Mouse (Mus musculus) heart, embryonic 15.5 days (tissue): ENCODE results near the gene Cdc42ep2. TPM values are rescaled to one million over a fixed set of nuclear protein-coding genes. Genes with fewer than 3 reads are reported as not detected.
A peak's percentile ranks its signal among the peaks of the same experiment; 100 is the strongest.

ENCODE experiments used
- ATAC-seq: fragments of 200-750 bp; cut with Nextera tagmentation; replicated peaks from 2 replicates; pipeline ENCODE4 v1.8.0; 2017; ENCODE audit warnings: low read depth, moderate TSS enrichment; ENCODE audit not compliant: insufficient number of reproducible peaks, insufficient read depth, low FRiP score
- H3K27ac ChIP-seq: fragments of 300-500 bp; sonication (generic); 2 replicates; pipeline ENCODE4 v1.5.1; 2015; ENCODE audit warnings: mild to moderate bottlenecking, inconsistent platforms
- H3K27me3 ChIP-seq: fragments of 300-500 bp; sonication (generic); 2 replicates; pipeline ENCODE4 v1.6.1; 2015; ENCODE audit warnings: inconsistent platforms
- H3K36me3 ChIP-seq: fragments of 300-500 bp; sonication (generic); 2 replicates; pipeline ENCODE4 v1.6.1; 2015; ENCODE audit warnings: mild to moderate bottlenecking, inconsistent platforms
- H3K4me1 ChIP-seq: fragments of 300-500 bp; sonication (generic); replicated peaks from 2 replicates; pipeline ENCODE4 v1.6.1; 2015; ENCODE audit warnings: inconsistent platforms
- H3K4me2 ChIP-seq: fragments of 300-500 bp; sonication (generic); 2 replicates; pipeline ENCODE4 v1.6.1; 2015; ENCODE audit warnings: inconsistent platforms, mild to moderate bottlenecking, moderate library complexity
- H3K4me3 ChIP-seq: fragments of 300-500 bp; sonication (generic); 2 replicates; pipeline ENCODE4 v1.5.1; 2015; ENCODE audit warnings: mild to moderate bottlenecking, inconsistent platforms
- H3K9ac ChIP-seq: fragments of 300-500 bp; sonication (generic); 2 replicates; pipeline ENCODE4 v1.6.1; 2015; ENCODE audit warnings: mild to moderate bottlenecking, inconsistent platforms
- H3K9me3 ChIP-seq: fragments of 300-500 bp; sonication (generic); replicated peaks from 2 replicates; pipeline ENCODE4 v1.6.1; 2016; ENCODE audit warnings: inconsistent platforms
- WGBS: fragments of 180-500 bp; shearing (Covaris S2); methylation state at CpG from one replicate; pipeline ENCODE4 v1.1.7; 2015; ENCODE audit warnings: mixed read lengths; 5-methylcytosine and 5-hydroxymethylcytosine counted together
- polyA plus RNA-seq: library from polyadenylated mRNA; unstranded; fragments of >200 nt; fragmentation: Nextera tagmentation; extraction: Ambion mirVana; gene quantifications from 2 replicates; pipeline ENCODE4 v1.2.1, GENCODE M21; 2015

The Cdc42ep2 gene
- polyA plus RNA-seq = 10.4 and 13.0 TPM in 2 replicates

DNA sequence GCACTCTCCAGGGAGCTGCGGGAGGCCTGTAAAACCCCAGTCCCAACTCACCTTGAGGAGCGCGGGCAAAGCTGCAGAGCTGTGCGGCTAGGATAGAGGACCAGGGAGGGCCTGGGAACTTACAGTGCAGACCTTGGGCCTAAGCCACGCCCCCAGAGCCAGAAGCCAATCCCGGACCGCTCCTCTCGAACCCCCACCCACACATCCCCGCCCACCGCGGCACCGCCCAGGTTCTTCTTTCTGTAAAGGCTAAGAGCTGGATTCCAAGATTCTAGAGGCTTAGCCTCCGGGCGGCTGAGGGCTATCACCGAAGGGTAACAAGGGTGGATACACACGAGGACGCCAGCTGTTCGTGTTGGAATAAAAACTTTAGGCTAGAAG lies at the start of gene Cdc42ep2:
Cdc42ep2 (minus strand) TSS at position 104 of the 381 bp plus-strand sequence.
- Histone ChIP-seq H3K4me3 (peak within 1 kb of the TSS; percentile 65), H3K9me3 (no peaks in the 10 kb centered on the region), H3K4me2 (peak within 1 kb of the TSS; percentile 84), H3K27ac (peak within 1 kb of the TSS; percentile 85), H3K27me3 (no peaks in the 10 kb centered on the region), H3K36me3 (no peaks in the 10 kb centered on the region), H3K9ac (peak within 1 kb of the TSS; percentile 67), H3K4me1 (peaks cover 49% of the 10 kb centered on the region)
- WGBS = under 1% methylated on average over 18 of the region's 18 CpGs
- peak; percentile 92 for ATAC-seq

DNA sequence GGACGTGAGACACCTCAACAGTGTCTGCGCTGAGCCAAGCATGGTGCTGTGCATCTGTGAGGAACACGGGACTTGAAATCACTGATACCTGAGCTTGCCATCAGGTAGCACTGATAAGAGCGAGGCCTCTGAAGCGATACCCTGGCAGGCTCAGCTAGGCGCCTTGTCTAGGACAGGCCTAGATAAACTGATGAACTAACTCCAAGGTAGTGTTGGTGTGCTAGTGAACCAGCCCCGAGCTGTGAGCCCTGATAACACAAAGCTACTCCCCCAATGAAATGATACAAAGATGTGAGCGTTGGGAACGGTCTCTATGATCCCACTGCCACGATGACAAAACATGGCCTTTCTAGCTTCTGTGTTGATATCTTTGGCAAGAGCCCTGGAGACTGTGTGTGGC lies 43.0 kb upstream of the Cdc42ep2 start:
- no peaks in the 10 kb centered on the region for H3K9me3 ChIP-seq
- WGBS = 78% methylated on average over 10 of the region's 10 CpGs

DNA sequence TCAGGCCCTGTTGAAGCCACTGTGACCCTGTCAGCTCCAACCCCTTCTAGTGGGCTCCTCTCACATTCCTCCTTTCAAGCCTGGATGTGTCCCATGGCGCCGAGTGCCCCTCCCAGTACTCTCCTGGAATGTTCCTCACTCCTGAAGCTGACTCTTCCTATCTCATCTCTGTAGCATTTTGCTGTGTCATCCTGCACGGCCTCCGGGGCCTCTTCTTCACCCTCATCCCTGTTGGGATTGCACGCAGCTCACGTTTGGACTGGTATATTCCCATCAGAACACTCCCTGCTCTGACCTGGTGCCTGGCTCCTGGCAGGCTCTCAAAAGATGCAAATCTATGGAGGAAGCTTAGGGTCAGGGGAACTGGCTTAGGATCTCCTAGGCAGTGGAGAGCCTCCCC lies 42.2 kb upstream of the Cdc42ep2 start:
- Histone ChIP-seq H3K9ac (0 out of 2 replicates have a peak overlapping the region, but pooled peaks have one; percentile 11), H3K4me1 (peaks cover 24% of the 10 kb centered on the region), H3K27ac (no peak overlapping the region), H3K4me2 (no peak overlapping the region), H3K9me3 (no peaks in the 10 kb centered on the region), H3K36me3 (no peaks in the 10 kb centered on the region), H3K4me3 (no peak overlapping the region), H3K27me3 (no peaks in the 10 kb centered on the region)
- ATAC-seq = no peak
- WGBS = 31% methylated on average over 6 of the region's 6 CpGs

More for the DNA sequence above, 43.0 kb upstream of the Cdc42ep2 start:
- H3K9ac ChIP-seq = no peak overlapping the region
- H3K36me3 ChIP-seq = no peaks in the 10 kb centered on the region
- H3K4me1 ChIP-seq = peaks cover 18% of the 10 kb centered on the region
- H3K4me2 ChIP-seq = no peak overlapping the region
- no peaks in the 10 kb centered on the region for H3K27me3 ChIP-seq
- H3K4me3 ChIP-seq = no peak overlapping the region
- ATAC-seq = no peak
- H3K27ac ChIP-seq = no peak overlapping the region

DNA sequence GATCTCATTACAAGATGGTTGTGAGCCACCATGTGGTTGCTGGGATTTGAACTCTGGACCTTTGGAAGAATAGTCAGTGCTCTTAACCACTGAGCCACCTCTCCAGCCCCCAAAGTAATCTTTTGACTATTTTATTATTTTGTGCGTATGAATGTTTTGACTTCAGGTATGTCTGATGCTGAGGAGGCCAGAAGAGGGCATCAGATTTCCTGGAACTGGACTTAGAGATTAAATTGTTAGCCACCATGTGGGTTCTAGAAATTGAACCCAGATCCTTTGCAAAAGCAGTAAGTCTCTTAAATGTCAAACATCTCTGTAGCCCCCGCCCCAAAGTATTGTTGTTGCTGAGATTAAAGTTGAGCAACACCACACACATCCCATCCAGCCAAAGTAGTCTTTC lies 41.3 kb upstream of the Cdc42ep2 start:
- H3K9me3 ChIP-seq = no peaks in the 10 kb centered on the region
- H3K27me3 ChIP-seq = no peaks in the 10 kb centered on the region
- H3K9ac ChIP-seq = no peak overlapping the region
- ATAC-seq = no peak
- no peak overlapping the region for H3K4me2 ChIP-seq
- H3K4me1 ChIP-seq = peaks cover 28% of the 10 kb centered on the region
- H3K27ac ChIP-seq = no peak overlapping the region
- no peak overlapping the region for H3K4me3 ChIP-seq
- peaks cover 3% of the 10 kb centered on the region; the same call in 1 of the 2 replicates for H3K36me3 ChIP-seq
- WGBS = 85% methylated on average over 2 of the region's 2 CpGs

DNA sequence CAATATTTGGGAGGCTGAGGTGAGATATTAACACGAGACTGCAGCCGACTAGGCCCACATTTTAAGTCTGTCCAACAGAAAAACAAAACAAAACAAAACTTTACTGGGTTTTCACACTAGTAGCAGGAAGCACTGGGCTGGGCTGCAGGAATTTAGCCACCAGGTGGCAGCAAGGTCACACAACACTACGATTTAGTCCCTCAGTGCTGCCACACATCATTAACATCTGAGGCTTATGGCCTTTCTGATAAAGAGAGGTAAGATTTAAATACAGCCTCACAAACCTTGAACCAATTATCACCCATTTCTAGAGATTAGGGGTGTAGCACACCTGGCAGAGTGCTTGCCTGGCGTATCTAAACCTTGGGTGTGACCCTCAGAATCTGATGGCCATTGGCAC lies 40.7 kb upstream of the Cdc42ep2 start:
- WGBS = 9% methylated on average over 4 of the region's 4 CpGs
- H3K9ac ChIP-seq = no peak overlapping the region
- peaks cover 28% of the 10 kb centered on the region for H3K4me1 ChIP-seq
- no peak overlapping the region for H3K4me3 ChIP-seq
- 0 out of 2 replicates have a peak overlapping the region, but pooled peaks have one; percentile 4 for H3K27ac ChIP-seq
- H3K9me3 ChIP-seq = no peaks in the 10 kb centered on the region
- no peak for ATAC-seq
- no peaks in the 10 kb centered on the region for H3K27me3 ChIP-seq
- H3K36me3 ChIP-seq = peaks cover 3% of the 10 kb centered on the region; the same call in 1 of the 2 replicates
- no peak overlapping the region for H3K4me2 ChIP-seq

DNA sequence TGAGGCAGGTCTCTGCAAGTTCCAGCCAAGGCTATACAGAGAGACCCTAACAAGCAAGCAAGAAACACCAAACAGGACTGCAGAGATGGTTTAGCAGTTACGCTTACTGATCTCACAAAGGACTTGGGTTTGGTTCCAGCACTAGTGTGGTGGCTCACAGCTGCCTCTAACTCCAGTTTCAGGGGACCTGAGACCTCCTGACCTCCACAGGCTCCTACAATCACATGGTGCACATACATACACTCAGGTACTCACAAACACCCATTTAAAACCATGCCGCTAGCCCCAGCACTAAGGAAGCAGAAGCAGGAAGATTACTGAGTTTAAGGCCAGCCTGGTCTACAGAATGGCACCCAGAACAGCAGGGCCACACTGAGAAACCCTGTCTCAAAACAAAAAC lies 40.2 kb upstream of the Cdc42ep2 start:
- Histone ChIP-seq H3K27ac (peak overlapping the region; percentile 4; the same call in 1 of the 2 replicates), H3K4me2 (peak overlapping the region; percentile 91), H3K27me3 (no peaks in the 10 kb centered on the region), H3K36me3 (peaks cover 3% of the 10 kb centered on the region; the same call in 1 of the 2 replicates), H3K4me1 (peaks cover 28% of the 10 kb centered on the region), H3K9ac (peak overlapping the region; percentile 84), H3K9me3 (no peaks in the 10 kb centered on the region), H3K4me3 (peak overlapping the region; percentile 79)
- no peak for ATAC-seq
- WGBS = 86% methylated on average over 2 of the region's 2 CpGs

DNA sequence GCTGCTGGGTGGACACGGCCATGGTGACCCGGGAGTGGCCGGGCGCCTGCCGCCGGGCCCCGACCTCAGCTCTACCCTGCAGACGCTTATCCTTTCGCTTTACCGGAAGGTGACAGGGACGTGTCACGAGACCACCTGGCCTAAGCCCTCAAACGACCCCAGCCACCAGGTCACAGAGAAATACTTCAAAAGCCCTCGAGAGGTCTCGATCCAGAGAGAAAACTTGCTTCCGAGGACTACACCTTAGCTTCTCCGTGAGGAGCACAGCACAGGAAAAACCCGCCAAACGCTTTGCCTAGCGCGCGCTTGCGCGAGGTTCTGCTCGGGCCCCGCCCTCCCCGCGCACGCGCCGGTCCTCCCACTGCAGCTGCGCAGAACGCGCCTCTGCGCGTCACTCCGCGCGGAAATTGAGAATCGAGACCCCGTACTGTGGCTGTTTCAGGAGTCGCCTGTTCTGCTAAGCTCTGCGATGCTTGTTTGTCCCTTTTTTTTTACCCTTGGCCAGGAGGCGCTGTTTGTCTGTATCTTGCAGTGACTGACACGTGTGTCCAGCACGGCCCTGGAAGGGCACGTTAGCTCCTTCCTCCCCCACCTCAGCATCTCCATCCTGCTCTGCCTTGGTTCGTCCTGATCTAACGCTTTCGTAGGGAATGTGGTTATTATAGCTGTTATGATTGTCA lies 39.4 kb upstream of the Cdc42ep2 start, which contains the start of gene Pola2:
Pola2 (minus strand) TSS at position 320 of the 680 bp plus-strand sequence.
- 0% methylated on average over 50 of the region's 50 CpGs for WGBS
- H3K9me3 ChIP-seq = no peaks in the 10 kb centered on the region

DNA sequence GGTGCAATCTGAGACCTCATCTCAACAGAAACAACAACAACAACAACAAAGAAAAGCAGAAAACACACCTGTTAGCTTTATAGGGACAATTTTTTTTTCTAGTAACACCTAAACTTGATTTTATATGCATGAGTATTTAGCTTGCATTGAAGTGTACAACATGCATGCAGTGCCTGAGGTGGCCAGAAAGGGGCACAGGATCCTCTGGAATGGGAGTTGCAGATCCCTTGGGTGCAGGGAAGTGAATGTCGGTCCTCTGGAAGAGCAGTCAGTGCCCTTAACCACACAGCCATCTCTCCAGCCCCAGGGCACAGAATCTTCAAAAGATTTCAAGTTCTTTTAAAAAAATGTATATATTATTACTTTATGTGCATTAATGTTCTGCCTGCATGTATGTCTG lies 38.0 kb upstream of the Cdc42ep2 start:
- Histone ChIP-seq H3K27ac (no peak overlapping the region), H3K27me3 (no peaks in the 10 kb centered on the region), H3K4me1 (peaks cover 28% of the 10 kb centered on the region), H3K9me3 (no peaks in the 10 kb centered on the region), H3K36me3 (peaks cover 18% of the 10 kb centered on the region; the same call in 1 of the 2 replicates), H3K9ac (peak overlapping the region; percentile 84), H3K4me3 (peak overlapping the region; percentile 79), H3K4me2 (peak overlapping the region; percentile 91)
- ATAC-seq = no peak
- 8% methylated on average over 1 of the region's 1 CpGs for WGBS

More for the DNA sequence above, 39.4 kb upstream of the Cdc42ep2 start, which contains the start of gene Pola2:
- Histone ChIP-seq H3K4me1 (peaks cover 28% of the 10 kb centered on the region), H3K4me3 (peak within 1 kb of the TSS; percentile 79), H3K27me3 (no peaks in the 10 kb centered on the region), H3K9ac (peak within 1 kb of the TSS; percentile 84), H3K27ac (peak within 1 kb of the TSS; percentile 76), H3K36me3 (peaks cover 9% of the 10 kb centered on the region; the same call in 1 of the 2 replicates), H3K4me2 (peak within 1 kb of the TSS; percentile 91)
- peak; percentile 79 for ATAC-seq

DNA sequence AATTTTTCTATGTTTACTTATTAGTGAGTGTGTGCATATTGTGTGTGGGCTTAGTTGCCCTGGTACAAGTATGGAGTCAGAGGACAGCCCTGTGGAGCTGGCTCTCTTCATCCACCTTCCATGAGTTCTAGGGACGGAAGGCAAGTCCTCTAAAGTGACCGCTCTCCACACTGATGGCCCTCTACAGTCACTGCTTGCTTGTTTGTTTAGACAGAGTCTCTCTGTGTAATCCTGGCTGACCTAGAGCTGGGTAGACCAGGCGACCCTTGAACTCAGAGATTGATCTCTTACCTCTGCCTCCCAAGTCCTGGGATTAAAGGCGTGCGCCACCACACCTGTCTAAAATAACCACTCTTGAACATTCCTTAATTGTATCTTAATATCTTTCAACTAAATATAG lies 32.8 kb upstream of the Cdc42ep2 start:
- ATAC-seq = no peak
- H3K36me3 ChIP-seq = peaks cover 18% of the 10 kb centered on the region; the same call in 1 of the 2 replicates
- H3K27me3 ChIP-seq = no peaks in the 10 kb centered on the region
- 88% methylated on average over 5 of the region's 5 CpGs for WGBS
- H3K4me3 ChIP-seq = no peak overlapping the region
- no peaks in the 10 kb centered on the region for H3K9me3 ChIP-seq
- no peak overlapping the region for H3K4me2 ChIP-seq
- H3K4me1 ChIP-seq = peaks cover 42% of the 10 kb centered on the region
- H3K9ac ChIP-seq = no peak overlapping the region
- H3K27ac ChIP-seq = no peak overlapping the region

DNA sequence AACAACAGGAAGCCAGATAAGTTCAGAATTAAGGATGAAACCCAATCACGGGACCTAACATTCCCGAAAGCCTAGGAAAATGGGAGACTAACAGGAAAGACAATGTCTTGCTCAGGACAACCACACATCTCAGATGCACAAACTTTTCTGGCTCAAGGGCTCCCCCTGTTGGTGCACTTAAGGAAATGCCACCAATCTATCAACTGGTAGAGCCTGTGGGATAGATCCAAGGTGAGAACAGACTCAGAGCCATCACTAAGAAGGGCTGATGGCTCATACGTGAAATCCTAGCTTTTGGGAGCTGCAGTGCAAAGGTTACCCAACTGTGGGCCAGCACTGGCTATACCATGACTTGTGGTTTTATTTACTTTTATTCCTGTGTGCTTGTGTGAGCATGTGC lies 32.1 kb upstream of the Cdc42ep2 start:
- H3K27me3 ChIP-seq = no peaks in the 10 kb centered on the region
- 18% methylated on average over 3 of the region's 3 CpGs for WGBS
- H3K27ac ChIP-seq = peak overlapping the region; percentile 77
- peaks cover 18% of the 10 kb centered on the region; the same call in 1 of the 2 replicates for H3K36me3 ChIP-seq
- H3K4me3 ChIP-seq = no peak overlapping the region
- peaks cover 46% of the 10 kb centered on the region for H3K4me1 ChIP-seq
- no peak; the same call in 1 of the 2 replicates for ATAC-seq
- peak overlapping the region; percentile 46; the same call in 1 of the 2 replicates for H3K4me2 ChIP-seq
- no peaks in the 10 kb centered on the region for H3K9me3 ChIP-seq
- H3K9ac ChIP-seq = no peak overlapping the region

DNA sequence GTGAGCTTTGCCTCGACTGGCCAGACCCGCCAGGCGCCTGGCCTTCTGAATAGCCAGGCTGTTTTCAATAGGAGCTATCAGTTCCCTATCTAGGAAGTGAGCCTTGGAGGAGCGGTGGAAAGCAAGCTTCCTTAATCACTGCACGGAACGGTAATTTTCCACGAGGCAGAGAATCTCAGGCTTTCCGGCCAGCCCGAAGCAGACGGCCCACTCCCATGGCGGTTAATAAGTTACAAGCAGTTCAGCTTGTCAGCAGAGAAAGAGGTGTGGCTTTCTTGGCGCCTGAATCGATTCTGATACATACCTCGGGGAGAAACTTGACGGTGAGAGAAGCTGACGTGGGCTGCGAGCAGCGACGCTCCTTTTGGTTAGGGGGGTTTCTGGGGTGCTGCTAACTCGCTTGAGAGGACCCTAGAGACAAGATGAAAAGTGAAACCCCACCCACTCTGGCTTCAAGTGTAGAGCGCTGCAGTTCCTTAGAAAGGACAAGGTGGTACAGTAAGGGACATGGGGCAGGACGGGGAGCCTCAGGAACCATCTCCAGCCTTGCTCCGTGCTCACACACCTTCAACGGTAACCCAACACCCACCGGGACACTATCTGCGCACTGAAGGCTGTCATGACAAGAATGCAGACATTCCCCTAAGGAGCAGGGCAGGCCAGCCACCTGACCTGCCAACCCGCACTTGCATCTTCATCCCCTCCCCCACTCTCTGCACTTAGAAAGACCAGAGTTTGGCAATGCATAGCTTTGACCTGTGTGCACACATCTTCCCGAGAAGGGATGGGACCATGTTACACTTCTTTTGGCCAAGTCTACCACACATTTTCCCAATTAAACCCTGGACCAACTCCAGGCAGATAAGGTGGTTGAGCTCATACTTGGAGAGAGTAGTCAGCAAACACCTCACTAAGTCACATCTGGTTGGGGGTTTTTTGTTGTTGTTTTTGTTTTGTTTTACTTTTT lies 31.4 kb upstream of the Cdc42ep2 start:
- WGBS = 53% methylated on average over 28 of the region's 28 CpGs
- Histone ChIP-seq H3K9me3 (no peaks in the 10 kb centered on the region), H3K4me3 (peak overlapping the region; percentile 19), H3K4me2 (peak overlapping the region; percentile 46), H3K27ac (peak overlapping the region; percentile 77), H3K36me3 (peaks cover 14% of the 10 kb centered on the region; the same call in 1 of the 2 replicates), H3K4me1 (peaks cover 47% of the 10 kb centered on the region), H3K9ac (no peak overlapping the region), H3K27me3 (no peaks in the 10 kb centered on the region)
- ATAC-seq = peak; percentile 9; the same call in 1 of the 2 replicates
